Mouse (Mus musculus) small intestine, adult 2 months (tissue): Measurements from ENCODE around the gene Tnrc6a. TPM values are rescaled to one million over a fixed set of nuclear protein-coding genes. Genes with fewer than 3 reads are reported as not detected.
A peak's percentile ranks its signal among the peaks of the same experiment; 100 is the strongest.

Experiments
- H3K27ac ChIP-seq: fragments of 200-500 bp; 2 replicates; pipeline ENCODE4 v1.5.1; 2012; ENCODE audit warnings: low read depth, low read length, control low read depth, inconsistent platforms; ENCODE audit not compliant: insufficient read depth
- H3K27me3 ChIP-seq: fragments of 200-500 bp; 2 replicates; pipeline ENCODE4 v1.6.1; 2012; ENCODE audit warnings: mild to moderate bottlenecking, moderate library complexity, low read length, inconsistent platforms; ENCODE audit not compliant: control insufficient read depth, insufficient read depth
- H3K36me3 ChIP-seq: fragments of 200-500 bp; 2 replicates; pipeline ENCODE4 v1.6.1; 2012; ENCODE audit warnings: mild to moderate bottlenecking, low read length, control low read depth, inconsistent platforms; ENCODE audit not compliant: control insufficient read depth, insufficient read depth
- H3K4me1 ChIP-seq: fragments of 200-500 bp; 2 replicates; pipeline ENCODE4 v1.6.1; 2012; ENCODE audit warnings: low read length, inconsistent platforms, mixed read lengths; ENCODE audit not compliant: control insufficient read depth, insufficient read depth, insufficient read length
- H3K4me3 ChIP-seq: fragments of 200-500 bp; 2 replicates; pipeline ENCODE4 v1.5.1; 2012; ENCODE audit warnings: low read depth, mild to moderate bottlenecking, control low read depth, inconsistent platforms, low read length, moderate library complexity
- CTCF ChIP-seq: fragments of 200-500 bp; IDR thresholded peaks from 2 replicates; pipeline ENCODE4 v1.5.1; 2012; ENCODE audit warnings: low read depth, mild to moderate bottlenecking, control low read depth, inconsistent platforms, low read length, moderate library complexity, mixed read lengths; ENCODE audit not compliant: insufficient replicate concordance, insufficient read length; ENCODE audit errors: extremely low read depth
- POLR2A ChIP-seq: fragments of 200-500 bp; IDR thresholded peaks from 2 replicates; pipeline ENCODE4 v1.6.1; 2012; ENCODE audit warnings: low read depth, mild to moderate bottlenecking, control low read depth, inconsistent platforms, low read length, moderate library complexity
- WGBS: fragments of 180-500 bp; shearing (Covaris S2); methylation state at CpG from one replicate; pipeline ENCODE4 v1.1.7; 2018; 5-methylcytosine and 5-hydroxymethylcytosine counted together
- polyA plus RNA-seq: library from polyadenylated mRNA; depleted of rRNA; stranded (reverse); fragments of >200 nt; gene quantifications from 2 replicates; pipeline ENCODE4 v1.2.3, GENCODE M21; 2012; rRNA removed

The Tnrc6a gene
- polyA plus RNA-seq, 1 experiment = 33.7 TPM

- Histone ChIP-seq H3K27me3 (no peaks in the 10 kb centered on the region), H3K4me1 (peaks cover 19% of the 10 kb centered on the region; the same call in 1 of the 2 replicates), H3K27ac (no peak overlapping the region), H3K4me3 (no peak overlapping the region), H3K36me3 (peaks cover under 1% of the 10 kb centered on the region; the same call in 1 of the 2 replicates)
- 36% methylated on average over 9 of the region's 9 CpGs for WGBS
- TF ChIP-seq CTCF = no peak
Measured at GRCm38 (mm10) chr7:123224076-123224475, 100.4 kb downstream of the Tnrc6a start.

DNA sequence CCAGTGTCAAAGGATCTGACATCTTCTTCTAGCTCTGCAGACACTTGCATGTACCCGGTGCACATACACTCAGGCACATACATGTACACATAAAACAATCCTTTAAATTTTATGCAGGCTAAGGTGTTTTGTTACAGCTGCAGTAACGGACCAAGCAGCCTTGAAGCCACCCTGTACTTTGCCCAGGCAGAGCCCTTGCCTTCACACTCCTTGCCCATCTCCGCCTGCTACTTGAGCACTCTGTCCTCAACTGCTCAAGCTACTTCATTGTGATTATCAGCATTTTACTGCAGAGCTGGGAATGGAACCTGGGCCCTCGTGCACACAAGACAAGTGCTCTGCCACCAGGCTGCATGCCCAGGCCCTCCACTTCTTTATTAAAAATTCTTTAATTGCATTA is 101.5 kb downstream of the Tnrc6a start:
- H3K4me1 ChIP-seq = peaks cover 13% of the 10 kb centered on the region; the same call in 1 of the 2 replicates
- no peak overlapping the region for H3K27ac ChIP-seq
- WGBS = 52% methylated on average over 4 of the region's 4 CpGs
- TF ChIP-seq CTCF (no peak), POLR2A (no peak)
- H3K36me3 ChIP-seq = peaks cover 7% of the 10 kb centered on the region
- no peak overlapping the region for H3K4me3 ChIP-seq
- no peaks in the 10 kb centered on the region for H3K27me3 ChIP-seq

DNA sequence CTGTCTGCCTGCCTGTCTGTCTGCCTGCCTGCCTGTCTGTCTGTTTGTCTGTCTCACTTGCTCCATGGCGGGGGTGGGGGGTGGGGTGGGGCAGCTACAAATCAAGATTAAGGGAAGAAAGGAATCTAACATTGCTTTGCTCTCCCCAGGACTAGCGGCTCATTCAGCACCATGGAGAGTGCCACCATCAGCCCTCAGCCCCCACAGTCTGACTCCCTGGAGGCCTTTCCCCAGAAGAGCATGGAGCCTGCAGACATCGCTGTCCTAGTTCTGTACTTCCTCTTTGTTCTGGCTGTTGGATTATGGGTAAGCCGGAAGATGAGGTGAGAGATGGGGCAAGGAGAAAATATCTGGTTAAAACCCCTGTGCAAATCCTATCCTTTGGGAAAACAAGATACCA is 111.8 kb downstream of the Tnrc6a start:
- TF ChIP-seq CTCF (no peak), POLR2A (no peak)
- Histone ChIP-seq H3K27me3 (no peaks in the 10 kb centered on the region), H3K36me3 (peaks cover 21% of the 10 kb centered on the region), H3K4me1 (peaks cover 3% of the 10 kb centered on the region; the same call in 1 of the 2 replicates), H3K4me3 (no peak overlapping the region), H3K27ac (no peak overlapping the region)
- 24% methylated on average over 4 of the region's 4 CpGs for WGBS

DNA sequence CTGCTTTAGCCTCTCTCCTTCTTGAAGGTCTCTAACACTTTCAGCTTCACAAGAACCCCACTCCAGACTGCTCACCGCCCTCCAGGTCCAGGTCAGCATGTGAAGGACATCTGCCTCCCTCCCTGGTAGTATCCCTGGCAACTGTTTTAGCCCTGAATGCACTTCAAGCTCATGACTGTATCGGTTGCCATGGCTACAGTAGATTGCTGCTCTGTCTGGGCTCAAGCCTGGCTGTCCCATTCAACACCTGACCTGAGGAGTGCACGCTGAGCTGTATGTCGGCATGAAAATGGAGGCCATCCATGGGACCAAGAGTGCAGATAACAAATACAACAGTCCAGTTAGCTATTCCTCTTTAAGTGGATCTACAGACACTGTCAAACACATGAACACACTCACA is 114.9 kb downstream of the Tnrc6a start:
- TF ChIP-seq CTCF = no peak
- no peak for TF ChIP-seq POLR2A
- 79% methylated on average over 4 of the region's 4 CpGs for WGBS
- Histone ChIP-seq H3K4me1 (no peaks in the 10 kb centered on the region), H3K36me3 (peaks cover 21% of the 10 kb centered on the region), H3K4me3 (no peak overlapping the region), H3K27ac (no peak overlapping the region), H3K27me3 (no peaks in the 10 kb centered on the region)

DNA sequence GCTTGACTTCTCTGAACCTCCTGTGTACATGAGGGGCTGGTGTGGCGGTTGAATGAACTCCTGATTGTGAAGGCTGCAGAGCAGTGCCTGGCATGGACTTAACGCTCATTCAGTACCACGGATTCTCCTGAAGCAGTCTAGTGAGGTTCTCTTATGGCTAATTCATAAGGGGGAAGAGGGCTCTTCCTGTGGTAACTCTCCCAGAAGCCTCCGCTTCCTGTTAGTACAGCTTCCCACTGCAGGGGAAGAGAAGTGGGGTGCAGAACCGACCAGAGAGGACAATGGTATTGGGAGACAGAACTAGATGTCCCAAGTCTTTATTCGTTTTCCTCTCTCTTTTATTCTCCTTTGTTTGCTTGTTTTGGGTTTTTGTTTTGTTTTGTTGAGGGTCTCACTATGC is 116.4 kb downstream of the Tnrc6a start:
- no peak for TF ChIP-seq CTCF
- TF ChIP-seq POLR2A = no peak
- WGBS = 64% methylated on average over 6 of the region's 6 CpGs
- Histone ChIP-seq H3K27ac (no peak overlapping the region), H3K4me3 (no peak overlapping the region), H3K27me3 (no peaks in the 10 kb centered on the region), H3K4me1 (peaks cover 7% of the 10 kb centered on the region; the same call in 1 of the 2 replicates), H3K36me3 (peaks cover 16% of the 10 kb centered on the region)

- peaks cover 18% of the 10 kb centered on the region for H3K36me3 ChIP-seq
- H3K4me3 ChIP-seq = no peak overlapping the region
- no peak overlapping the region for H3K27ac ChIP-seq
- no peaks in the 10 kb centered on the region for H3K27me3 ChIP-seq
- 61% methylated on average over 7 of the region's 7 CpGs for WGBS
- TF ChIP-seq CTCF (no peak), POLR2A (no peak)
- H3K4me1 ChIP-seq = peaks cover 20% of the 10 kb centered on the region; the same call in 1 of the 2 replicates
Measured at GRCm38 (mm10) chr7:123242241-123242640, 118.6 kb downstream of the Tnrc6a start.

DNA sequence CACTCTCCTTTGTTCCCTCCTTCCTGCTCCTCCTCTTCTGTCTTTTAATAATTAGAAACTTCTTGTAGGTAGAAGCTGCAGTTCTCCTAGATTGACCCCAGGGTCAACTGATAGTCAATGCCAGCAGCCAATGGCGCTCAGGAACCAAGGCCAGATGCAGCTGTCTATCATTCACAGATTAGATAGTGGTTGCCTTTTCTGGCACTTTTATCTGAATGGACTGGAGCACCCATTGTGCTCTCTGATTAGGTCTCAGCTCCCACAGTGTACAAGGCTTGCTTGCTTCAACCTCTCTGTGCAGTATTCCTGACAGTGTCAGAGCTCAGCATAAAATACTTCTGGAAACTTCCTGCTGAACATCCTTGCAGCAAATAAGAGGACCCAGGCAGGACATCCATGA is 121.1 kb downstream of the Tnrc6a start:
- Histone ChIP-seq H3K27me3 (no peaks in the 10 kb centered on the region), H3K36me3 (peaks cover 8% of the 10 kb centered on the region; the same call in 1 of the 2 replicates), H3K27ac (peak overlapping the region; percentile 80; the same call in 1 of the 2 replicates), H3K4me1 (peaks cover 32% of the 10 kb centered on the region; the same call in 1 of the 2 replicates), H3K4me3 (no peak overlapping the region)
- WGBS = 32% methylated on average over 1 of the region's 1 CpGs
- no peak for TF ChIP-seq CTCF

Other genes with a start within 250 kb of the Tnrc6a start
- 2.0 and 4.6 TPM in 2 replicates for gene Rbbp6, start 158.2 kb upstream of the Tnrc6a start, polyA plus RNA-seq
- gene Slc5a11, start 90.9 kb downstream of the Tnrc6a start, polyA plus RNA-seq = 61.4 and 204 TPM in 2 replicates
- gene Lcmt1, start 245.9 kb downstream of the Tnrc6a start, polyA plus RNA-seq = 21.5 and 21.6 TPM in 2 replicates
- gene Arhgap17, start 246.0 kb downstream of the Tnrc6a start, polyA plus RNA-seq = 24.7 and 69.8 TPM in 2 replicates